In genomic region chr3:55539400-55539799, GRCm38 (mm10) we compare ENCODE assay signal across 18 mouse cellular contexts.
DNase-seq lines count a peak whose midpoint lies in the region; ATAC-seq and TF ChIP-seq lines count a peak whose summit lies in the region.
"Had no signal": no experiment of that assay in that cellular context is flagged by ENCODE, and none has a peak within 500 bp of the region (broad histone marks: within the 10 kb centered on the region; RNA-seq: fewer than 3 reads in every experiment).

No protein-coding gene starts in this region.

- H3K27ac ChIP-seq in midbrain, embryonic 13.5 days, result 0 out of 2 replicates have a peak overlapping the region, but pooled peaks have one; percentile 30
- H3K27ac ChIP-seq in midbrain, embryonic 11.5 days (ENCODE audit: low read depth, low read length), result no peak overlapping the region
- H3K27ac ChIP-seq in limb, embryonic 11.5 days (replicated peaks; ENCODE audit: low read depth, low read length), result 0 out of 2 replicates have a peak overlapping the region, but pooled peaks have one; percentile 18
- peak overlapping the region; percentile 61; the same call in 1 of the 2 replicates for H3K27ac ChIP-seq in olfactory bulb, adult 2 months (ENCODE audit: insufficient read depth, low read depth, low read length)
- H3K27ac ChIP-seq: heart, embryonic 13.5 days; intestine, embryonic 15.5 days had no signal

- no peak for TF ChIP-seq POLR2A in olfactory bulb, adult 2 months (IDR thresholded peaks at IDR 0.05; ENCODE audit: insufficient read depth, low read depth, low read length)

- H3K4me2 ChIP-seq in midbrain, embryonic 13.5 days (replicated peaks), result no peak overlapping the region
- H3K4me2 ChIP-seq in midbrain, embryonic 11.5 days, result no peak overlapping the region
- H3K4me2 ChIP-seq in limb, embryonic 11.5 days (ENCODE audit: low read depth, severe bottlenecking), result no peak overlapping the region
- H3K4me2 ChIP-seq: heart, embryonic 13.5 days; intestine, embryonic 15.5 days had no signal

- H3K4me3 ChIP-seq in midbrain, embryonic 13.5 days (replicated peaks), result no peak overlapping the region
- no peak overlapping the region for H3K4me3 ChIP-seq in midbrain, embryonic 11.5 days (ENCODE audit: low read depth, low read length)
- no peak overlapping the region for H3K4me3 ChIP-seq in limb, embryonic 11.5 days (ENCODE audit: low read depth, low read length)
- H3K4me3 ChIP-seq in olfactory bulb, adult 2 months (ENCODE audit: insufficient read depth, low read depth, low read length), result no peak overlapping the region
- H3K4me3 ChIP-seq: heart, embryonic 13.5 days; intestine, embryonic 15.5 days; megakaryocyte, embryonic 14.5 days had no signal

- H3K9ac ChIP-seq in midbrain, embryonic 13.5 days (replicated peaks), result no peak overlapping the region
- H3K9ac ChIP-seq in midbrain, embryonic 11.5 days (ENCODE audit: low read length), result no peak overlapping the region
- H3K9ac ChIP-seq in limb, embryonic 11.5 days (ENCODE audit: low read length), result no peak overlapping the region
- H3K9ac ChIP-seq: heart, embryonic 13.5 days; intestine, embryonic 15.5 days; liver, postnatal 0 days had no signal

- no peaks in the 10 kb centered on the region for H3K9me3 ChIP-seq in midbrain, embryonic 13.5 days
- H3K9me3 ChIP-seq in midbrain, embryonic 11.5 days (ENCODE audit: control insufficient read depth, low read length), result no peaks in the 10 kb centered on the region
- no peaks in the 10 kb centered on the region for H3K9me3 ChIP-seq in limb, embryonic 11.5 days (ENCODE audit: control insufficient read depth, low read length)
- H3K9me3 ChIP-seq: heart, embryonic 13.5 days; intestine, embryonic 15.5 days; megakaryocyte, embryonic 14.5 days had no signal

- peaks cover 37% of the 10 kb centered on the region for H3K4me1 ChIP-seq in midbrain, embryonic 13.5 days (replicated peaks)
- peaks cover 7% of the 10 kb centered on the region; the same call in 1 of the 2 replicates for H3K4me1 ChIP-seq in midbrain, embryonic 11.5 days (ENCODE audit: control insufficient read depth, insufficient read depth, low read length)
- peaks cover 67% of the 10 kb centered on the region for H3K4me1 ChIP-seq in limb, embryonic 11.5 days (ENCODE audit: control insufficient read depth, insufficient read depth, low read length)
- H3K4me1 ChIP-seq in olfactory bulb, adult 2 months (ENCODE audit: control insufficient read depth, insufficient read depth, low read length), result peaks cover 20% of the 10 kb centered on the region
- H3K4me1 ChIP-seq: megakaryocyte, embryonic 14.5 days had no signal

- intact Hi-C loops in heart, postnatal 36 days (cut with DNase I), result no loop called here

- H3K36me3 ChIP-seq in midbrain, embryonic 13.5 days, result peaks cover 5% of the 10 kb centered on the region
- H3K36me3 ChIP-seq in midbrain, embryonic 11.5 days (ENCODE audit: control insufficient read depth, insufficient read depth, low read length), result no peaks in the 10 kb centered on the region
- no peaks in the 10 kb centered on the region for H3K36me3 ChIP-seq in limb, embryonic 11.5 days (ENCODE audit: control insufficient read depth, insufficient read depth, low read length)
- H3K36me3 ChIP-seq: G1E; heart, embryonic 13.5 days; intestine, embryonic 15.5 days had no signal

- no peak for ATAC-seq in midbrain, embryonic 13.5 days
- no peak for ATAC-seq in midbrain, embryonic 11.5 days (ENCODE audit: low FRiP score)
- no peak for ATAC-seq in limb, embryonic 11.5 days (ENCODE audit: insufficient number of reproducible peaks, low FRiP score, low TSS enrichment, low read depth)
- ATAC-seq: intestine, embryonic 15.5 days; liver, postnatal 0 days had no signal

- H3K27me3 ChIP-seq in midbrain, embryonic 13.5 days, result no peaks in the 10 kb centered on the region
- H3K27me3 ChIP-seq in midbrain, embryonic 11.5 days (ENCODE audit: control insufficient read depth, insufficient read depth, low read length), result no peaks in the 10 kb centered on the region
- no peaks in the 10 kb centered on the region for H3K27me3 ChIP-seq in limb, embryonic 11.5 days (ENCODE audit: control insufficient read depth, insufficient read depth, low read length)
- H3K27me3 ChIP-seq: heart, embryonic 13.5 days; intestine, embryonic 15.5 days had no signal

- peak; percentile 21 for DNase-seq in heart, adult 11 months
- DNase-seq in heart, postnatal 36 days, result no peak
- no peak for DNase-seq in midbrain, embryonic 11.5 days (ENCODE audit: low spot score, missing footprints)
- DNase-seq in limb, embryonic 11.5 days (ENCODE audit: low spot score), result no peak
- DNase-seq in MN1 (ENCODE audit: low spot score), result no peak
- DNase-seq in testis, postnatal 14 days (ENCODE audit: low spot score), result no peak
- DNase-seq: kidney, adult 9 months; kidney, postnatal 36 days; liver; liver, postnatal 0 days; lung, postnatal 14 days; retina, postnatal 1 day had no signal

- 72% methylated on average over 4 of the region's 4 CpGs for WGBS in midbrain, embryonic 13.5 days
- WGBS in midbrain, embryonic 11.5 days, result 82% methylated on average over 4 of the region's 4 CpGs
- WGBS in limb, embryonic 11.5 days, result 53% methylated on average over 4 of the region's 4 CpGs
- WGBS in olfactory bulb, adult 2 months, result 33% methylated on average over 4 of the region's 4 CpGs

- no peak for TF ChIP-seq CTCF in olfactory bulb, adult 2 months (IDR thresholded peaks at IDR 0.05; ENCODE audit: insufficient read depth, low read depth, low read length)
